Comparison of ENCODE assay signal across 8 mouse cellular contexts in genomic region chr6:72989028-72989736, GRCm38 (mm10). TPM values are rescaled to one million over a fixed set of nuclear protein-coding genes. Genes with fewer than 3 reads are reported as not detected.
A peak's percentile ranks its signal among the peaks of the same experiment; 100 is the strongest.
DNase-seq lines count a peak whose midpoint lies in the region; ATAC-seq and TF ChIP-seq lines count a peak whose summit lies in the region.

No protein-coding gene starts in this region.

- no peaks in the 10 kb centered on the region for H3K4me1 ChIP-seq in midbrain, postnatal 0 days (ENCODE audit: insufficient read depth, low read length)

- no peaks in the 10 kb centered on the region for H3K9me3 ChIP-seq in midbrain, postnatal 0 days (ENCODE audit: low read length)

- peak; percentile 13 to 20 for DNase-seq in layer of hippocampus, postnatal 10 days (ENCODE audit: low spot score in 2 of 2)
- DNase-seq in layer of hippocampus, postnatal 36 days: no peak
- DNase-seq in cerebellum, adult 18-20 months: peak; percentile 57
- DNase-seq in forelimb bud, embryonic 11.5 days (ENCODE audit: low read depth, low spot score): peak; percentile 68
- DNase-seq in midbrain, postnatal 0 days (ENCODE audit: low spot score): peak; percentile 55
- DNase-seq in spleen, postnatal 10 days (ENCODE audit: low spot score in 2 of 2): no peak
- no peak for DNase-seq in layer of hippocampus, adult 2 months (ENCODE audit: low spot score in 2 of 2)
- DNase-seq in testis, postnatal 10 days (ENCODE audit: low spot score): no peak

- no peak overlapping the region for H3K9ac ChIP-seq in midbrain, postnatal 0 days (replicated peaks; ENCODE audit: low read length, poor library complexity, severe bottlenecking)

- WGBS in midbrain, postnatal 0 days: 24% methylated on average over 7 of the region's 7 CpGs

- H3K4me2 ChIP-seq in midbrain, postnatal 0 days (ENCODE audit: low read depth, low read length, poor library complexity, severe bottlenecking): no peak overlapping the region

- ATAC-seq in midbrain, postnatal 0 days (ENCODE audit: low FRiP score): no peak

- no peak overlapping the region for H3K4me3 ChIP-seq in midbrain, postnatal 0 days (ENCODE audit: low read depth, low read length)
- H3K4me3 ChIP-seq in layer of hippocampus, adult 2 months: no peak overlapping the region

- H3K36me3 ChIP-seq in midbrain, postnatal 0 days (ENCODE audit: insufficient read depth, low read length): no peaks in the 10 kb centered on the region

- no peak for TF ChIP-seq CTCF in midbrain, postnatal 0 days (IDR thresholded peaks at IDR 0.05)
- TF ChIP-seq CTCF in layer of hippocampus, adult 2 months (conservative IDR thresholded peaks at IDR 0.05): no peak

- H3K27ac ChIP-seq in midbrain, postnatal 0 days (ENCODE audit: low read depth, low read length): no peak overlapping the region
- no peak overlapping the region for H3K27ac ChIP-seq in layer of hippocampus, adult 2 months

- H3K27me3 ChIP-seq in midbrain, postnatal 0 days (ENCODE audit: insufficient read depth, low read length): no peaks in the 10 kb centered on the region

RNA-seq across cellular contexts. Expression of gene Tmsb10, which starts 30.6 kb away (rescaled TPM):
- 1,000 to 10,000 TPM; 1,683 to 1,895 TPM for total RNA-seq in layer of hippocampus, postnatal 10 days (2021)
- total RNA-seq in layer of hippocampus, postnatal 36 days (2021): 100 to 1,000 TPM; 343 to 346 TPM
- 504 and 572 TPM in 2 replicates for total RNA-seq in midbrain, postnatal 0 days (2014; rRNA removed)
- 6,498 and 6,879 TPM in 2 replicates for polyA plus RNA-seq in midbrain, postnatal 0 days (2015; fragmentation: Nextera tagmentation; extraction: Ambion mirVana)
- 100 to 1,000 TPM; 318 to 329 TPM for total RNA-seq in layer of hippocampus, adult 2 months (2021)

Comparison
In these comparisons a context has a peak if more than half of its experiments do, and no peak if none do; other contexts are left out.
1. DNase-seq: peak in layer of hippocampus, postnatal 10 days (2 of 2), cerebellum, adult 18-20 months (2 of 2), forelimb bud, embryonic 11.5 days (single experiment) and midbrain, postnatal 0 days (single experiment); none in layer of hippocampus, postnatal 36 days (0 of 2), spleen, postnatal 10 days (0 of 2), layer of hippocampus, adult 2 months (0 of 2) and testis, postnatal 10 days (single experiment).